Mouse (Mus musculus) ES-E14 (cell line): ENCODE measurements at regions not wholly inside any gene's neighbourhood (a gene's known extent, or its start where the extent isn't known, plus 50 kb on each side); places are given as distances from the start of the nearest gene placed in this dataset.

Experiments used
- HCFC1 ChIP-seq: IDR thresholded peaks from 2 replicates; pipeline ENCODE4 v1.6.1; 2012; ENCODE audit warnings: low read length, inconsistent platforms, borderline replicate concordance; ENCODE audit not compliant: insufficient read depth
- MAFK ChIP-seq: IDR thresholded peaks from 2 replicates; pipeline ENCODE4 v1.6.1; 2014; ENCODE audit warnings: mild to moderate bottlenecking, low read depth, low read length, inconsistent platforms; ENCODE audit not compliant: insufficient read depth
- ZC3H11A ChIP-seq: IDR thresholded peaks from 2 replicates; pipeline ENCODE4 v1.6.1; 2012; ENCODE audit warnings: low read depth, mild to moderate bottlenecking, inconsistent platforms, low read length, borderline replicate concordance
- ZNF384 ChIP-seq: IDR thresholded peaks from 2 replicates; pipeline ENCODE4 v1.6.1; 2012; ENCODE audit warnings: low read depth, low read length, inconsistent platforms

GRCm38 (mm10) chr17:47092076-47092475 is 81.7 kb upstream of the Ubr2 start:
- no peak for TF ChIP-seq ZNF384
- TF ChIP-seq MAFK, result no peak
- no peak for TF ChIP-seq HCFC1
- no peak for TF ChIP-seq ZC3H11A
